Mouse (Mus musculus) gastrocnemius, postnatal 36 days (tissue): ENCODE measurements around the gene Krt71. TPM values are rescaled to one million over a fixed set of nuclear protein-coding genes. Genes with fewer than 3 reads are reported as not detected.
"Not testable (repeated sequence)": the region's sequence is repeated elsewhere in the genome, so short reads cannot be mapped to it uniquely, and the experiment has no call there.

Experiments used
- DNase-seq, 2 experiments: peaks; one replicate each; pipeline ENCODE4 v3.0.0; 2022
- intact Hi-C: fragments of 180-260 bp; cut with DNase I; formaldehyde crosslinking; loops from one replicate; pipeline ENCODE4 v1.15.1; 2025
- microRNA-seq, 2 experiments: library from miRNA; unstranded; fragments of <30 nt; microRNA quantifications; one replicate each; pipeline ENCODE4 v1.2.0; 2021
- total RNA-seq, 2 experiments: library from RNA; stranded (reverse); gene quantifications; 2 replicates each; pipeline ENCODE4 v1.2.3; 2021

Krt71 gene
- total RNA-seq, 2 experiments from 2014 or later = not detected

GRCm38 (mm10) chr15:101690460-101690859 is 52.4 kb downstream of the Krt71 start:
- DNase-seq, intact Hi-C loops: not testable (repeated sequence)

- intact Hi-C loops = no loop called here
- DNase-seq = no peak
Measured at GRCm38 (mm10) chr15:101688161-101688560, 54.7 kb downstream of the Krt71 start.

Small RNA genes within 50 kb of the gene (microRNA-seq; reads per million reads assigned to microRNA genes)
- gene Gm44323 (0 reads per million in 2 experiments), gene Gm44342 (0 reads per million in 2 experiments)

Other genes starting within 250 kb of the Krt71 start
- gene Gm49425, start 225.8 kb downstream of the Krt71 start, total RNA-seq = not detected
- gene Krt84, start 210.3 kb downstream of the Krt71 start, total RNA-seq = not detected
- gene Krt82, start 192.4 kb downstream of the Krt71 start, total RNA-seq = not detected
- not detected for gene Krt90, start 180.2 kb downstream of the Krt71 start, total RNA-seq
- gene Krt75, start 169.2 kb downstream of the Krt71 start, total RNA-seq = not detected
- not detected for gene Gm5414, start 114.9 kb downstream of the Krt71 start, total RNA-seq
- gene Gm5478, start 95.7 kb downstream of the Krt71 start, total RNA-seq = not detected
- gene Krt6b, start 62.8 kb downstream of the Krt71 start, total RNA-seq = not detected
- gene Krt6a, start 48.8 kb downstream of the Krt71 start, total RNA-seq = not detected
- under 1 TPM in 1 of 2 experiments, not detected in 1; 0.15 TPM for gene Krt5, start 30.2 kb downstream of the Krt71 start, total RNA-seq
- not detected for gene Krt72, start 43.4 kb upstream of the Krt71 start, total RNA-seq
- gene Krt73, start 59.2 kb upstream of the Krt71 start, total RNA-seq = not detected
- gene Krt2, start 75.1 kb upstream of the Krt71 start, total RNA-seq = not detected
- gene Krt1, start 107.7 kb upstream of the Krt71 start, total RNA-seq = not detected
- gene Krt77, start 126.6 kb upstream of the Krt71 start, total RNA-seq = not detected
- gene Krt76, start 149.8 kb upstream of the Krt71 start, total RNA-seq = not detected
- under 1 TPM in 1 of 2 experiments, not detected in 1; 0.12 TPM for gene Krt4, start 181.6 kb upstream of the Krt71 start, total RNA-seq
- gene Krt79, start 197.2 kb upstream of the Krt71 start, total RNA-seq = under 1 TPM in 1 of 2 experiments, not detected in 1; 0.13 TPM
- not detected for gene Krt78, start 211.2 kb upstream of the Krt71 start, total RNA-seq